Mouse (Mus musculus) intestine, postnatal 0 days (tissue): Measurements from ENCODE around the gene Eqtn. TPM values are rescaled to one million over a fixed set of nuclear protein-coding genes. Genes with fewer than 3 reads are reported as not detected.

Experiments used
- ATAC-seq: fragments of 200-750 bp; cut with Nextera tagmentation; 2 replicates; pipeline ENCODE4 v1.8.0; 2017; ENCODE audit warnings: mild to moderate bottlenecking, moderate TSS enrichment, moderate library complexity
- H3K27ac ChIP-seq: fragments of 300-500 bp; sonication (generic); 2 replicates; pipeline ENCODE4 v1.5.1; 2014; ENCODE audit warnings: mild to moderate bottlenecking, low read depth, low read length, moderate library complexity
- H3K27me3 ChIP-seq: fragments of 300-500 bp; sonication (generic); replicated peaks from 2 replicates; pipeline ENCODE4 v1.6.1; 2014; ENCODE audit warnings: low read length, mixed read lengths; ENCODE audit not compliant: control insufficient read depth, insufficient read depth
- H3K36me3 ChIP-seq: fragments of 300-500 bp; sonication (generic); 2 replicates; pipeline ENCODE4 v1.6.1; 2014; ENCODE audit warnings: mild to moderate bottlenecking, moderate library complexity; ENCODE audit not compliant: control insufficient read depth, insufficient read depth
- H3K4me1 ChIP-seq: fragments of 300-500 bp; sonication (generic); replicated peaks from 2 replicates; pipeline ENCODE4 v1.6.1; 2014; ENCODE audit warnings: antibody characterized with exemption, low read length, mixed read lengths; ENCODE audit not compliant: control insufficient read depth, insufficient read depth
- H3K4me2 ChIP-seq: fragments of 300-500 bp; sonication (generic); replicated peaks from 2 replicates; pipeline ENCODE4 v1.6.1; 2014; ENCODE audit warnings: low read depth, mild to moderate bottlenecking, moderate library complexity
- H3K4me3 ChIP-seq: fragments of 300-500 bp; sonication (generic); 2 replicates; pipeline ENCODE4 v1.5.1; 2014; ENCODE audit warnings: low read depth, low read length
- H3K9ac ChIP-seq: fragments of 300-500 bp; sonication (generic); 2 replicates; pipeline ENCODE4 v1.6.1; 2014; ENCODE audit warnings: mild to moderate bottlenecking, low read depth, low read length
- H3K9me3 ChIP-seq: fragments of 300-500 bp; sonication (generic); 2 replicates; pipeline ENCODE4 v1.6.1; 2016; ENCODE audit warnings: mixed run types; ENCODE audit not compliant: control insufficient read depth
- CTCF ChIP-seq: sonication (generic); IDR thresholded peaks from 2 replicates; pipeline ENCODE4 v1.5.1; 2016; ENCODE audit warnings: low read depth, mild to moderate bottlenecking, control low read depth, antibody characterized with exemption, moderate library complexity
- WGBS: fragments of 180-500 bp; shearing (Covaris S2); extraction: QIAGEN DNeasy Blood & Tissue Kit; methylation state at CpG from one replicate; pipeline ENCODE4 v1.1.7; 2014; 5-methylcytosine and 5-hydroxymethylcytosine counted together
- polyA plus RNA-seq: library from polyadenylated mRNA; unstranded; fragments of >200 nt; fragmentation: Nextera tagmentation; extraction: Ambion mirVana; gene quantifications from 2 replicates; pipeline ENCODE4 v1.2.1, GENCODE M21; 2015

The Eqtn gene
- polyA plus RNA-seq: not detected in 2 replicates

GRCm38 (mm10) chr4:94928743-94929142, at the start of gene Eqtn:
TSS of gene Eqtn (minus strand) at chr4:94928843.
- TF ChIP-seq CTCF: no peak
- no peak within 1 kb of the TSS for H3K27ac ChIP-seq
- ATAC-seq: no peak
- H3K4me1 ChIP-seq: no peaks in the 10 kb centered on the region
- no peaks in the 10 kb centered on the region for H3K9me3 ChIP-seq
- no peak within 1 kb of the TSS for H3K9ac ChIP-seq
- no peaks in the 10 kb centered on the region for H3K36me3 ChIP-seq
- H3K4me3 ChIP-seq: no peak within 1 kb of the TSS
- no peak within 1 kb of the TSS for H3K4me2 ChIP-seq
- H3K27me3 ChIP-seq: no peaks in the 10 kb centered on the region

- Histone ChIP-seq H3K27me3 (no peaks in the 10 kb centered on the region), H3K36me3 (peaks cover 30% of the 10 kb centered on the region), H3K9me3 (no peaks in the 10 kb centered on the region), H3K27ac (no peak overlapping the region), H3K4me3 (no peak overlapping the region), H3K9ac (no peak overlapping the region), H3K4me1 (0 out of 2 replicates have a peak, but pooled peaks cover 2% of the 10 kb centered on the region), H3K4me2 (no peak overlapping the region)
- TF ChIP-seq CTCF: no peak
- WGBS: 85% methylated on average over 2 of the region's 2 CpGs
- ATAC-seq: no peak
Observed at GRCm38 (mm10) chr4:94973321-94973720, 44.7 kb upstream of the Eqtn start.

- H3K4me2 ChIP-seq: no peak overlapping the region
- 83% methylated on average over 3 of the region's 3 CpGs for WGBS
- no peak for TF ChIP-seq CTCF
- H3K4me1 ChIP-seq: no peaks in the 10 kb centered on the region
- no peak overlapping the region for H3K4me3 ChIP-seq
- no peak overlapping the region for H3K9ac ChIP-seq
- peaks cover 46% of the 10 kb centered on the region for H3K36me3 ChIP-seq
- no peaks in the 10 kb centered on the region for H3K27me3 ChIP-seq
- no peaks in the 10 kb centered on the region for H3K9me3 ChIP-seq
- no peak overlapping the region for H3K27ac ChIP-seq
- no peak for ATAC-seq
Observed at GRCm38 (mm10) chr4:94952773-94953172, 24.1 kb upstream of the Eqtn start.

- Histone ChIP-seq H3K27ac (no peak overlapping the region), H3K36me3 (peaks cover 40% of the 10 kb centered on the region), H3K9ac (no peak overlapping the region), H3K4me3 (no peak overlapping the region), H3K4me1 (no peaks in the 10 kb centered on the region), H3K9me3 (no peaks in the 10 kb centered on the region), H3K27me3 (no peaks in the 10 kb centered on the region), H3K4me2 (no peak overlapping the region)
- no peak for TF ChIP-seq CTCF
- 82% methylated on average over 11 of the region's 11 CpGs for WGBS
- no peak for ATAC-seq
Observed at GRCm38 (mm10) chr4:94941221-94941855, 12.7 kb upstream of the Eqtn start.

GRCm38 (mm10) chr4:94901780-94902179, 26.9 kb downstream of the Eqtn start:
- Histone ChIP-seq H3K4me3 (no peak overlapping the region), H3K4me2 (no peak overlapping the region), H3K9ac (no peak overlapping the region), H3K27me3 (no peaks in the 10 kb centered on the region), H3K27ac (no peak overlapping the region), H3K9me3 (no peaks in the 10 kb centered on the region), H3K36me3 (no peaks in the 10 kb centered on the region), H3K4me1 (no peaks in the 10 kb centered on the region)
- no peak for TF ChIP-seq CTCF
- ATAC-seq: no peak
- WGBS: 49% methylated on average over 3 of the region's 3 CpGs

GRCm38 (mm10) chr4:94900744-94901143, 27.9 kb downstream of the Eqtn start:
- Histone ChIP-seq H3K27me3 (no peaks in the 10 kb centered on the region), H3K9me3 (no peaks in the 10 kb centered on the region), H3K4me3 (no peak overlapping the region), H3K9ac (no peak overlapping the region), H3K36me3 (no peaks in the 10 kb centered on the region), H3K27ac (no peak overlapping the region), H3K4me1 (no peaks in the 10 kb centered on the region), H3K4me2 (no peak overlapping the region)
- peak; percentile 68 for TF ChIP-seq CTCF
- 12% methylated on average over 2 of the region's 2 CpGs for WGBS
- ATAC-seq: no peak

Other genes starting within 250 kb of the Eqtn start
- gene Tek, start 189.6 kb downstream of the Eqtn start, polyA plus RNA-seq: 6.1 and 6.3 TPM in 2 replicates
- 10.5 and 13.2 TPM in 2 replicates for gene Mysm1, start 50.3 kb upstream of the Eqtn start, polyA plus RNA-seq
- gene Jun, start 123.4 kb upstream of the Eqtn start, polyA plus RNA-seq: 58.3 and 63.2 TPM in 2 replicates